Mouse (Mus musculus) MEL (cell line): ENCODE data around the gene Gm3417.

ENCODE experiments used
- CHD2 ChIP-seq: IDR thresholded peaks from 2 replicates; pipeline ENCODE4 v1.6.1; 2011; ENCODE audit warnings: low read length, improper control_type of control experiment
- CTCF ChIP-seq, 3 experiments: IDR thresholded peaks in 2 of 3; conservative IDR thresholded peaks in 1 of 3; 2 replicates each; pipeline ENCODE4 v1.5.1; 2011 to 2012; ENCODE audit warnings: low read length in 3 of 3, low read depth in 2 of 3, mild to moderate bottlenecking in 2 of 3, improper control_type of control experiment in 1 of 3, inconsistent platforms in 1 of 3, mixed read lengths in 1 of 3, moderate library complexity in 1 of 3; ENCODE audit not compliant: control insufficient read depth in 1 of 3, insufficient read depth in 1 of 3, poor library complexity in 1 of 3, severe bottlenecking in 1 of 3
- ELF1 ChIP-seq: IDR thresholded peaks from 2 replicates; pipeline ENCODE4 v1.6.1; 2014; ENCODE audit warnings: low read depth, mild to moderate bottlenecking, inconsistent platforms, low read length, improper control_type of control experiment, moderate library complexity
- EP300 ChIP-seq, 2 experiments: IDR thresholded peaks; 2 replicates each; pipeline ENCODE4 v1.6.1; 2011; ENCODE audit warnings: improper control_type of control experiment in 2 of 2, low read length in 2 of 2, low read depth in 1 of 2, mild to moderate bottlenecking in 1 of 2
- HCFC1 ChIP-seq: IDR thresholded peaks from 2 replicates; pipeline ENCODE4 v1.6.1; 2012; ENCODE audit warnings: low read depth, mild to moderate bottlenecking, inconsistent platforms, low read length, improper control_type of control experiment, moderate library complexity
- MAFK ChIP-seq: IDR thresholded peaks from 2 replicates; pipeline ENCODE4 v1.6.1; 2011; ENCODE audit warnings: low read depth, mild to moderate bottlenecking, low read length, improper control_type of control experiment, borderline replicate concordance
- POLR2A ChIP-seq, 2 experiments: IDR thresholded peaks; 2 replicates each; pipeline ENCODE4 v1.6.1; 2011 to 2012; ENCODE audit warnings: low read length in 2 of 2, mild to moderate bottlenecking in 2 of 2, control low read depth in 1 of 2, improper control_type of control experiment in 1 of 2, low read depth in 1 of 2, moderate library complexity in 1 of 2; ENCODE audit not compliant: control insufficient read depth in 1 of 2, insufficient read depth in 1 of 2, poor library complexity in 1 of 2
- ZNF384 ChIP-seq: IDR thresholded peaks from 2 replicates; pipeline ENCODE4 v1.6.1; 2012; ENCODE audit warnings: low read depth, mild to moderate bottlenecking, inconsistent platforms, low read length, improper control_type of control experiment

- TF ChIP-seq CTCF (IDR thresholded peaks at IDR 0.05 in 2 of 3, conservative IDR thresholded peaks at IDR 0.05 in 1 of 3; ENCODE audit: control insufficient read depth in 1 of 3, insufficient read depth in 1 of 3, low read depth in 2 of 3, low read length in 3 of 3, poor library complexity in 1 of 3, severe bottlenecking in 1 of 3) (no peak), POLR2A (IDR thresholded peaks at IDR 0.05; ENCODE audit: control insufficient read depth in 1 of 2, insufficient read depth in 1 of 2, low read depth in 1 of 2, low read length in 2 of 2, poor library complexity in 1 of 2) (peak; percentile 48 to 81; a peak in 3 of 4 replicates), MAFK (no peak), ELF1 (peak; percentile 98), HCFC1 (peak; percentile 96), EP300 (IDR thresholded peaks at IDR 0.05; ENCODE audit: low read depth in 1 of 2, low read length in 2 of 2) (no peak), ZNF384 (no peak), CHD2 (peak; percentile 100)
Observed at GRCm38 (mm10) chr17:14943009-14943728, 35.4 kb downstream of the Gm3417 start, which contains the start of the genes Wdr27 and 1600012H06Rik.
